Mouse (Mus musculus) skeletal muscle tissue, adult 2 months (tissue): Measurements from ENCODE around the gene Adprhl2.

Source experiments
- DNase-seq: peaks from one replicate; pipeline ENCODE4 v3.0.0-alpha.2; 2012; ENCODE audit warnings: low read depth, low spot score

Gene Adprhl2

DNA sequence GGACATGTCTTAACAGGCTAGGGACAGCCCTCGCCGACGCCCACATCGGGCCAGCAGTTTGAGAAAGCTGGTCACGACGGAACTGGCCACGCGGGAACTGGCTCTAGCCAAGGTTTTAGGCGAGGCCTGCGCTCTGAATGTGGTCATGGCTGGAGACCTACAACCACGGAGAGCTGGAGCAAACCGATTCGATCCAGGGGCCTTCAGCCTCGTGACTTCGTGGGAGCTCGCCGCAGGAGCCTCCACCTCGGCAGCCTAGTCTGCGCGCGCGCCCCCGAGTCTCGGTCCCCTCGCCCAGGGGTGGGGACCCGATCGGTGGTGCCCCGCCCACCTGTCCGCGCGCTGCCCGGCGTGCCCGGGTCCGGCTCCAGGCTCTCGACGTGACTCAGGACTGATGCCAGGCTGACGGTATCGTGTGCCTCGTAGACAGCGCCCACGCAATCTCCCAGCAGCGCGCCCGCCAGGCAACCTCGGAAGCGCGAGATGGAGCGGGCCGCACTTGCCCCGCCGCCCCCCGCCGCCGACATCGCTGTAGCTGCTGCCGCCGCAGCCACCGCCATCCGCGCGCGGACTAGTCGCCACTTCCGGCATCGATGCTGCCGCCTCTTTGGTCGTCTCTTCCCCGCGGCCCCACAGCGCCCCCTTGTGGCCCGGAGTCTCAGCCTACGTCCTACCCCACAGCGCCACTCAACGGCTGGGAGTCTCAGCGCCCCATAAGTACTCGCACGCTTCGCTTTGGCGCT, at the start of gene Adprhl2:
Gene Adprhl2, minus strand, starts transcription at position 593 of the 743 bp plus-strand sequence.
- peak; percentile 92 for DNase-seq

DNA sequence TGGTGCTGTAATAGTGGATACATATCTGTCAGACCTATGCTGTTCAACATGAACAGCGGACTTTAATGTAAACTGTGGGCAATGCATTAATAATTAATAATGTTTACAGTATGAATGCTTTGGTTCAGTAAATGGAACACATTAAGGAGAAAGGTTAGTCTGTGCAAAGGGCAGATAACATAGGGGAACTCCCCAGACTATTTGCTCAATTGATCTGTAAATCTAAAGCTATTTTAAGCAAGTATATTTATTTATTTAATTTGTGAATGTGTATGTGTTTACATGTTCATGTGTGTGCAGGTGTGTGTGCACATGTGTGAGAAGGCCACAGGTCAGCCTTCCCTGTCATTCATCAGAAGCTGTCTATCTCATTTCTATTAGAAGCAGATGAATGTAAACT, 38.6 kb upstream of the Adprhl2 start:
- no peak for DNase-seq

DNA sequence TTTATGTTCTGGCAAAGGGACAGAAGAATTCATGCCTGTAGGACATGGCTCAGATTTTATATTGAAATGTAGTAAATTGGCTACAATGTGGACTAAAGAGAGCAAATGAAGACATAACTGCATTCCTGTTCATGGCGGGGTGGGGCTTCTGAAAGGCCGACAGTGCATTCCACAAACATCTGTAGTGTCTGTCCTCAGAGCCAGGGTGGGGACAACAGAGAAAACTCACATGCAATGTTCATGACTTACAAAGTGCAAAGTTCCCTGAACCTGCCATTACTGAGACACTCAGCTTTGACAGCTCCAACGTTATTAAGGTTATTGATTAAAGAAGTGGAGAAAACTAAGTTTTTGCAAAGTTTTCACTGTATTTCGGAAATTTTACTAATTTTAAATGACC, 21.9 kb upstream of the Adprhl2 start:
- no peak for DNase-seq

DNA sequence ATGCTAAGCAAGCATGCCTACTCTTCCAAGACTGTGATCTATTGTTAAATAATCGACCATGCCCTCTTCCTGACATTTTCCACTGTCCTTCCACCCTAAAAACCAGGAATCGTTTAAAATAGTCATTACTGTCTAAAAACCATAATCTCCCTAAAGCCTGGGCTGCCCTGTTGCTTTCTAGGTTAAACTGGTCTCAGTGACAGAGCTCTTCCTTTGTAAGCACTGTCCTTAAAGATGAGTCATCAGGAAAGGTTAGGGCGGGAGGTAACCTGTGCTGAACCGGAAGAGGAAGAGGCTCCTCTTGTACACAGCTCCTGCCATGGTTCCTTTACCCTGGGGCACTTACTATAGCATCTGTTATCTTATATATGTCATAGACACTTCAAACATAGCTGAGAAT, 18.0 kb upstream of the Adprhl2 start:
- no peak for DNase-seq

DNA sequence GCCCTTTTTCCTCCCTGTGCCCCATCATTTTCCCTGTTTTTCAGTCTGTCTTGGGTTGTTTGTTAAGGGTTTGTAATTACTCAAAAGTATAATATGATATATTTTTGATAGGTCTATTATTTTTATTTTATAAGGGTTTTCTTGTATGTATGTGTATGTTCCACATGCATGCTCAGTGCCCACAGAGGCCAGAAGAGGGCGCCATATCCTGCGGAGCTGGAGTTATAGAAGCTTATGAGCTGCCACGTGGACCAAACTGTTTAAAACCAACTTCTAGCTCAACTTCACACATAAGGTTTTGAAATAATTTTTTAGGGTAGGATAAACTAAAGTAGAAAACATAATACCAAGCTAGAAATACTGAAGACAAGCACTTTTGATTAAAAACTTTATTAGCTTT, 10.9 kb upstream of the Adprhl2 start:
- no peak for DNase-seq

DNA sequence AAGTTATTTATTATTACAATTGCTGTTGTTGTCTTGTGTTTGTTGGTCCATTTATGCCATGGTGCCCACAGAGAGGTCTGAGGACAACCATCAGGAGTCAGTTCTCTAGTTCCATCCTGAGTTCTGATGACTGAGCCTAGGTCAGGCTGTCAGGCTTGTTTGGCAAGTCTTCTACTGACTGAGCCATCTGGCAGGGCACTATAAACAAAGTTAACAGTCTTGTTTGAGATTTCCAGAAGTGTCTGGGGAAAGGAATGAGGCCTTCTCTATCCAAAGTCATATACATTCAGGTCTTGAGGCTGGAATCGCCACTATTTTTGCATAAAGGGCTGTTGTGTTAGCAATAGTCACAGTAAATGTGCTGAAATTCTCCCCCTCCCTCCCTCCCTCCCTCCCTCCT, 10.2 kb upstream of the Adprhl2 start:
- no peak for DNase-seq

DNA sequence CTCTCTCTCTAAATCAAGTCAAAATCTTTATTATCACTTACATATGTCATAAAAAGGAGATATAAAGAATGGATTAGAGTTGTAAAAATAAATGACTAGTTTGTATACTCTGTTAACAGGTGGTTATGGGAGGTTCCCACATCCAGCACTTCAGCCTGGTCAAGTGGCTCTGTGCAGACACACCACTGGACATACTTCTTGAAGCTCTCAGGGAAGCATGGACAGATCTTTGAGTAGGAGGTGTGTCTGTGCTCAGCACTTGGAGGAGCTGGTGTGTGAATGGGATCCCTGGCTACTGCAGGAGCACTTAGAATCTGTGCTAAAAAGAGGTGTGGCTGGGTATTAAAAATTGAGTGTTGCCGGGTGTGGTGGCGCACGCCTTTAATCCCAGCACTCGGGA, 8.8 kb upstream of the Adprhl2 start:
- DNase-seq: no peak

DNA sequence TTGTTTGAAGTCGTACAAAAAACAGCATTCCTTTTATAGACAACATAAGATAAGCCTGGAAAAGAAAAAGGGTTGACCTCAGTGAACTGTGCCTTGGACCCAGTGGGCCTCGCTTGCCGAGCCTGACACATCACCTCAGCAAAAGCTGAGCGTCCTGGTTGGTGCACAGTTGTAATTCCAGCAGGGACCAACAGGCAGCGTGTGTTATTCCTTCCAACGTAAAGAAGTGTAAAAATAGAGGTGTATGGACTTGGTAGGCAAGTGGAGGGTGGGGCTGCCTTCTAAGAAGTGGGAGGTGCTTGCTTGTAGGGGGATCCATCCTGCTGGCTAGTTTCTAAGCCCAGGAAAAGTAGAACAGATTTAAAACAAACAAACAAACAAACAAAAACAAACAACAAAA, 4.5 kb upstream of the Adprhl2 start:
- no peak for DNase-seq

DNA sequence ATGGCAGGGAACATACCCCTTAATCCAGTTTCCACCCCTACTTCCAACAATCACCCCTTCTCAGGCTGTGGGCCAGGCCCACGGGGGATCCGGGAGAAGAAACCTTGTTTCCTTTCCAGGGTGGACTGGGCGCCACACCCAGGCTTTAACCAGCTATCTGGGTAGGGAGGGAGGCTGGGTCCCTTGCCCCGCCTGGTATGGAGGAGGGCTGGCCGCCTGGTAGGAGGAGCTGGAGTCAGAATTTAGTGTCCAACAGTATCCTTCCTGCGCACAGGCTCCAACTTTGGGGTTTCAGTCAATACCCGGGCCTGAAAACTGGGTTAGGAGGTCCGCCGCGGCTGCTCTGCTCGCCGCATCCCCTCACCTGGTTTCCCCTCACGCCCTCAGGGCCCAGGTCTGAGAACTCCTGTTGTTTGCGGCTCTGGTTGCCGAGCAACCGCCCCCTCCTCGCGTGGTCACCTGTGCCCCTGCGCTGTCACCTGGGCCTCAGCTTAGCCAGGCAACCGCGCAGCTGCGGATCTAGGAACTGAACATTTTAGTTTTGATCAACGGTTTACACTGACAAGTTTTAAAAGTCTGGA, 3.9 kb upstream of the Adprhl2 start, which contains the start of gene Tekt2:
Gene Tekt2, minus strand, starts transcription at position 408 of the 581 bp plus-strand sequence.
- DNase-seq: no peak

DNA sequence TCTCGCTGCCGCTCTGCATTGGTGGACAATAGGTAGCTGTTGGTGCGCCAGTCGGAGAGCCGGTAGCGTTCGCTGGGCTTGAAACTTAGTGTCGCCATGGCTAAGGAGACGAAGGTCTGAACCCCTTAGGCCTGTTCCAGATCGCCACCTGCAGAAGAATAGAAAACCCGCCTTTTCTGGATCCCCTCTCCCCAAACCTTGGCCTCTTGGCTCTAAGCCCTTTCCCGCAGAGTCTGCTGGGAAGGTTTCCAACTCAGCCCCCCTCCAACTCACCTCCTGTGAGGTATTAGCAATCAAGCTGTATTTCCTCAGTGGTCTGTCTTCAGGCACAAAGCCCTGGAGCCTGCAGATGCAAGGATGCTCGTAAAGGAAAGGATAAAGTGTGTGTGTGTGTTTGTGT, 3.4 kb upstream of the Adprhl2 start:
- no peak for DNase-seq

DNA sequence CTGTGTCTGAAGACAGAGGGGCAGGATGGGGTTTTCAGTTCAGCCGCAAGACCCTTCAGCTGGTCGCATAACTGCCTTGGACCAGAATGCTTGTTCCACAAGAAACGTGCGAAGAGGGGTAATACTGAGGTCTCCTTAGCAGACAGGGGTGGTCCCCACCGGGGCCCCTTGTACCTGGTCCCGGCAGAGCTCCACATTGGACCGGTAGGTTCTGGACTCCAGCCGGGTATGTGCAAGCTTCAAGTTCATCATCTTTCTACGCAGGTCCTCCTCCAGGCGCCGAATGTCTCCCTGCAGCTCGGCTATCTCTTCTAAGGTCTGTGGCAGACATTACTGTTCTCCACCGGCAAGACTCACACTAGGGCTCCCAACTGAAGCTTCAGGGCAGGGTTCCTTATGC, 1.1 kb upstream of the Adprhl2 start:
- no peak for DNase-seq

DNA sequence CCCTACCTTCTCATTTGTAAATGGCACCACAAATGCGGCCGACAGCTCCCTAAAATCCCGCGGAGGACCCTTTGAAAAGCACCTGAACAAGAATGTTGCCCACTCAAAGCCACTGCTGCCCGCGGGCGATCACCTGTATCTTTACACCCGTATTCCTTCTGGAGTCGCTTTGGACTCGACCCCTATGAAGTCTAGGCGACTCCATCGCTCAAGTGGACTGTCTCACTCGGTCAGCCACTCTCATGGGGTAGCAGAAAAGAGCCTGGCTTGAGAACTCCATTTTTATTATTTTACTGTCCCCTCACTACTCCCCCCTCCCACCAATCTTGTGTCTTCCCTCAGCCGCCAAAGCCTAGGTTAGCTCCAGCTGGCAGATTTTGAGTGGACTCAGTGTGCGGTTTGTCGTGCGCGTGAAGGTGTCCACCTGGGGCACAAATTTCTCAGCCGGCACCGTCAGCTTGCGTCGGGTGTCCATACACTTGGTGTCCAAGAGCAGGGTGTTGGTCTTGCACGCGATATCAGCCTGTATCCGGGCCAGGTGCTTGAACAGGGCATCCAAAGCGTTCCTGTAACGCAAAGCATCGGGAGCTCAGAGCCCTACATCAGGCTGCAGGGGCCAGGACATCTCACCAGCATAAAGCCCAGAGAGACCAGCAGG, 480 bp upstream of the Adprhl2 start:
- DNase-seq: no peak

DNA sequence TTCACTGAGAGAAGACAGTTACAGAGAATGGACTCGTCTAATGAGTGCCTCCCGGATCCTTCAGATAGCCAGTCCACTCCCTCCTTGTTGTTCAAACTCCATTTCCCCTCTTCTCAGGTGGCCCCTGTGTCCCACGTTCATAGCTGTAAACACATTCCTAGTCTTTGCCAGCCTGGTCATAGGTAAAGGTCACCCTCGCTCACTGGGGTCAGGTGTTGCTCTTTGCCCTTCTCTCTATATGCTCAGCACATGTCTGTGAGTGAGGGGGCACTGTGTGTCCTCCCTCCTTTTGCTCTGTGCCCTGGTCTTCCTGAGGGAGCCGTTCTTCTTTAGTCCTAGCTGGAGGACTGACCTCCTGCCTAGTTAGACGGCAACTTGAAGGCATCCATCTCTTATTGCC, 1.7 kb downstream of the Adprhl2 start:
- no peak for DNase-seq

DNA sequence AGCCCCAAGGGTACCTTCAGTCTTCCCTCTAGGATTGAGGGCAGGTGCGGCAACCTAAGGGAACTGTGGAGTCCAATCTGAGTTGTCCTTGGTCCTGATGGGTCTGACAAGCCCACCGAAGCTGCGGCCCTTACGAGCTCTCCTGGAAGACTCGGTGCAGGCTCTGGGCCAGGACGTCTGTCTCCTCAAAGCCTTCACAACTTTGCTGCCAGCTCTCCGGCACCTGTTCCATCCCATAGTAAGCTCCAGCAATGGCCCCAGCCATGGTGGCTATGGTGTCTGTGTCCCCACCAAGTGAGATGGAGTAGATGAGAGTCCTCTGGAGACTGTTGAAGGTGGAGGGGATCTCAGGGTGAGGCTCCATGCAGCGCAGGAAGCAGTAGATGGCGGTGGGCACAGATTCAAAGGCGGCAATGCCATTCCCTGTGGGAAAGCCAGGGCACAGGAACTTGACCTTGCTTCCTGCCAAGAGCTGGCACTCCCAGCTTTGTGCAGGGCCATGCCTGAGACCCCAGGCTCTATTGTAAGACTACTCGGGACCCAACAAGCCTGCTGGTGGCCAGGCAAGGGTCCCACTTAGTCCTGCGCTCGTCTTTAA, 5.0 kb downstream of the Adprhl2 start:
- DNase-seq: no peak

DNA sequence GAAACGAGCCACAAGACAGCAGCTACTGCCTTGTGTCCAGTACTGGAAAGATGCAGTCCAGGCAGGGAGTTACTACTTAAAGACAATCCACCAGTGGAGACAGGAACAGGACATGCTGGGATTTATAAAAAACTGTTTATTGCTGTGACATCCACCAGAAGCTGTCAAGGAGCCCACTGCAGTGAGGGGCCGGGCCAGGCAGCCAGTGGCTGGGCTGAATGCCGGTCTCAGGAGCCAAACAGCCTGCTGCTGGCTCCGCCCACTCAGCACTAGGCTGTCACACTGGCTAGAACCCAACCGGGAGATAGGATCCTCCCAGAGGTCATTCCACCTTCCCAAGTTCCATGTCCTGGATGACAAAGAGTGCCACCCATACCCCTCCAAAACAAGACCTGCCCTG, 5.6 kb downstream of the Adprhl2 start:
- DNase-seq: no peak

DNA sequence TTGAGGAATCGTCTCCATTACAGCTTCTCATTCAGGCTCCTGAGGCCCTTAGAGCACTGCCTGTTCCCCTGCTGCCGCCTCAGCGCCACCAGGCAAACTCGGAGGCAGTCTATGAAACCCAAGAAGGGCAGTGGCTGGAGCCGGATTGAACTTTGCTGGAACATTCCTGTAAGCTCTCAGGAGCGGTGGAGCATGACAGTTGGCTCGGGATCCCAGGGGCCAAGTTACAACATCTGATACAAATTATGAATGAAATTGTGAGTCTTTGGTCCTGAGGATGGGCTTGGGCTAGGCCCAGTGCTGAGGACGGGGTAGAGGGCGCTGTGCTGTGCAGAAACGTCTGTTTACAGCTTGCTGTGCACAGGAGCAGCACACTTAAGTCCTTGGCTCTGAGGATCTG, 7.1 kb downstream of the Adprhl2 start:
- peak; percentile 78 for DNase-seq

DNA sequence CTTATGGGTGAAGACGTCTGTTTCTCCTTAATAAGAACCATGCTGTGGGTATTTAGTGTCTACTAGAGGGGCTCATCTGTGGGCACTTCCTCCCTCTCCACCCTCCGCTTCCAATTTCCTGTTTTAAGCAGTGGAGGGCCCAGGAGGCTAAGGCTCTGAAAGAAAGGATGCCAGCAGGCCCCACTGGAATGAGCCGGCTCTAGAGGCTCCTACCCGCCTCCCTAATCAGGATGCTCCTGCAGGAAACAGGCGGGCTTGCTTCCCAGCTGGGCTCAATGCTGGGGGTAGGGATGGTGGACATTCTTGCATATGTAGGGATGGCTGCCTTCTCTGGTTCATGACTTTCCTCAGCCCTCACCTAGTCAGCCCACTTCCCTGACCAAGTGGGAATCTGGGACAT, 8.3 kb downstream of the Adprhl2 start:
- DNase-seq: no peak

DNA sequence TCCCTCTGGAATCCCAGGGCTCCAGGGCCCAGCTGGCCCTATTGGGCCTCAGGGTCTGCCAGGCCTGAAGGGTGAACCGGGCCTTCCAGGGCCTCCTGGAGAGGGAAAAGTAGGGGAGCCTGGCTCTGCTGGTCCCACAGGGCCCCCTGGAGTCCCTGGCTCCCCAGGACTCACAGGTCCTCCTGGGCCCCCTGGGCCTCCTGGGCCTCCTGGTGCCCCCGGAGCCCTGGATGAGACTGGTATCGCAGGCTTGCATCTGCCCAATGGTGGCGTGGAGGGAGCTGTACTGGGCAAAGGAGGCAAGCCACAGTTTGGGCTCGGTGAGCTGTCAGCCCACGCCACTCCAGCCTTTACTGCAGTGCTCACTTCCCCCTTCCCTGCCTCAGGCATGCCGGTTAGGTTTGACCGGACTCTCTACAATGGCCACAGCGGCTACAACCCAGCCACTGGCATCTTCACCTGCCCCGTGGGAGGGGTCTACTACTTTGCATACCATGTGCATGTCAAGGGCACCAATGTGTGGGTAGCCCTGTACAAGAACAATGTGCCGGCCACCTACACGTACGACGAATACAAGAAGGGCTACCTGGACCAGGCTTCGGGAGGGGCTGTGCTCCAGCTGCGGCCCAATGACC, 9.8 kb downstream of the Adprhl2 start:
- DNase-seq: no peak

DNA sequence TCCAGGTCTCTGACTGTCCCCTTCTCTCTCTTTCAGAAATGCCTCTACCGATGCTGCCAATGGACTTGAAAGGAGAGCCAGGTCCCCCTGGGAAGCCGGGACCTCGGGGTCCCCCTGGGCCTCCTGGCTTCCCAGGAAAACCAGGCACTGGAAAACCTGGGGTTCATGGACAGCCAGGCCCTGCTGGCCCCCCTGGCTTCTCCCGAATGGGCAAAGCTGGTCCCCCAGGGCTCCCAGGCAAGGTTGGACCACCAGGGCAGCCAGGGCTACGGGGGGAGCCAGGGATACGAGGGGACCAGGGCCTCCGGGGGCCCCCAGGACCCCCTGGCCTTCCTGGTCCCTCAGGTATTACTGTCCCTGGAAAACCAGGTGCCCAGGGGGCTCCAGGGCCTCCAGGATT, 11.2 kb downstream of the Adprhl2 start:
- no peak for DNase-seq

DNA sequence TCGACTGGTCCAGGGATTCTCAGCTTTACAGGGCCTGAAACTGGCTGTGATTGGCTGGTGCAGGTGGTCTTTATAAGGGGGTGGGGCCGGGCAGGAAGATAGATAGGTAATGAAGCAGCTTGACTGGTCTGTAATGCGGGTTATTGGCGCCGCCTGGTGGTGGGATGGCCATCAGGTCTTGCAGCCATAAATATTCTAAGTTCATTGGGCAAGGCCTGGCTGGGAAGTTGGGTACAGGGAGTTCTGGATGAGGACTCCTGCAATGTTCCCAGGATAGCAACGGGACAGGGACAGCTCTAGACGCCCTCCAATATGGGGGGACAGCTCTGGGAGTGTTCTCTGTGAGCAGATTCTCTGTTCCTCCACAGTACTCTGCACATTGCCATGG, 11.6 kb downstream of the Adprhl2 start:
- DNase-seq: peak; percentile 83

DNA sequence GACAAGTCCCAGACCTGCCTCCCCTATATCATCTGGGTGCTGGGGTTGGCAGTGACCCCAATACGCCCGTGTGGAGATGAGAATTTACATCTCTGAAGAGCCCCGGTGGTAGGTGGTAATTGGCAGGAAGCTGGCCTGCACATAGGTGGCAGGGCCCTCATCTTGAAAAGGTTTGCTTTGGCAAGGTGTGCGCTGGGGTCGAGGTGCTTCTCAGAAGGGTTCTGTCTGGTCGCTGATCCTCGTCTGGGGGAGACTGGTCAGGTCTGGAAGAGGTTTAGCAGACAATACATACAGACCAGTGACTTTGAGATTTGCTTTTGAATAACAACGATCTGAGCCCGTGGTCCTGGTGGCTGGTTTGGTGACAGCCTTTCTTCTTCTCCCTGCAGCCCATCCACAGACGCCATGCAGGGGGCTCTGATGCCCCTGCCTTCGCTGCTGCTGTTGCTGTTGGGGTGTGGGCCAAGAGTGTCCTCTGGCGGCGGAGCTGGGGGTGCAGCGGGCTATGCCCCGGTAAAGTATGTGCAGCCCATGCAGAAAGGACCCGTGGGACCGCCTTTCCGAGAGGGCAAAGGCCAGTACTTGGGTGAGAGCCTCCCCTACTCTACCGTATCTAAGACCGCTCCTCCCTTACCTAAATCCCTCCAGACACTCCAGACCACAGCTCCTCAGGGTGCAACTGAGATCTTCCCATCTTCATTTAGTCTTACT, 12.1 kb downstream of the Adprhl2 start:
- no peak for DNase-seq

DNA sequence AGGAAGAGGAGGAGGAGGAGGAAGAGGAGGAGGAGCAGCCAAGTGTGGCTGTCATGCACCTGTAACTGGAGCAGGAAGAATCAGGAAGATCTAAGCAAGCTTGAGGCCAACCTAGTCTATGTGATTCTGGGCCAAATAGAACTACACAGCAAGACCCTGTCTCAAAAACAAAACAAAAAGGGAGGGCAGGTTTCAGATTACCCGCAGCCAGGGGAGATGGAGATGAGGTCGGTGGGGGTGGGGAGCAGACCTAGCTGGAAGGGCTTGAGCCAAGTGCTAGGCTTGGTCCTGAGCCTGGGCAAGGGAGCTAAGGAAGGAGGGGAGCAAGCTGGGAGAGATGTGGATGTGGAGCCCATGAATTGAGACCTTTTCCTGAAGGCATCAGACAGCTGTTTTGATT, 14.7 kb downstream of the Adprhl2 start:
- no peak for DNase-seq
